Mouse (Mus musculus): ENCODE measurements at regions not wholly inside any gene's neighbourhood (a gene's known extent, or its start where the extent isn't known, plus 50 kb on each side); places are given as distances from the start of the nearest gene placed in this dataset.

DNA sequence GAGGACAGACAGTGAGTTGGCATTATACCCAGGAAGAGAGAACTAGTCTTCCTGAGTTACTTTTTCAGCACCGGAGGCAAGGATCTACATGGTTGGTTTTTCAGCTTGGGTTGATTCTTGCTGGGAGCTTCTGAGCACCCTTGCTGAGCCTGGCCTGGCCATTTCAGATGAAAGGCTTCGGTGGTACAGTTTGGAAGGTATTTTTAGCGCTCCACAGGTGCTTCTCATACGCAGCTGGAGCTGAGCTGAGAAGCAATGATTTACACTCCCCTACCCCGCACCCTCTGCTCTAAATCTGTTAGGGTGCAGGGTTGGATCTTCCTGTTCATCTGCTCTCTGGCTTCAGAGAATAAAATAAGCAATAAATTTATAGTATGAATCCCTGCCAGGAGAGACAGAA lies 87.3 kb downstream of the Gm10260 start:
- TF ChIP-seq MEF2A (IDR thresholded peaks at IDR 0.05; ENCODE audit: extremely low read depth, insufficient replicate concordance, low read depth, low read length, poor library complexity, severe bottlenecking) (no peak), CTCF (IDR thresholded peaks at IDR 0.05 in 2 of 3, conservative IDR thresholded peaks at IDR 0.05 in 1 of 3; ENCODE audit: control insufficient read depth in 1 of 3, insufficient read depth in 1 of 3, low read depth in 2 of 3, low read length in 3 of 3, poor library complexity in 1 of 3, severe bottlenecking in 1 of 3) (no peak), CHD2 (IDR thresholded peaks at IDR 0.05; ENCODE audit: low read length) (no peak), MAZ (IDR thresholded peaks at IDR 0.05; ENCODE audit: low read depth, low read length) (no peak), POLR2AphosphoS5 (IDR thresholded peaks at IDR 0.05; ENCODE audit: borderline replicate concordance, low read depth, low read length) (no peak), TAL1 (IDR thresholded peaks at IDR 0.05; ENCODE audit: low read length) (no peak), EP300 (IDR thresholded peaks at IDR 0.05; ENCODE audit: low read depth in 1 of 2, low read length in 2 of 2) (no peak), RCOR1 (IDR thresholded peaks at IDR 0.05; ENCODE audit: low read depth, low read length) (no peak), USF2 (IDR thresholded peaks at IDR 0.05; ENCODE audit: borderline replicate concordance in 1 of 2, insufficient read depth in 1 of 2, low read depth in 1 of 2, low read length in 2 of 2) (no peak), KAT2A (conservative IDR thresholded peaks at IDR 0.05; ENCODE audit: low read depth, low read length) (no peak), MYB (IDR thresholded peaks at IDR 0.05; ENCODE audit: low read depth, low read length) (no peak), GABPA (IDR thresholded peaks at IDR 0.05; ENCODE audit: low read depth, low read length) (no peak), ETS1 (IDR thresholded peaks at IDR 0.05; ENCODE audit: low read depth, low read length) (no peak), BHLHE40 (IDR thresholded peaks at IDR 0.05; ENCODE audit: borderline replicate concordance, low read depth, low read length) (no peak)
- no peak overlapping the region for H3K27ac ChIP-seq (ENCODE audit: control insufficient read depth, low read depth, low read length)
- no peaks in the 10 kb centered on the region for H3K4me1 ChIP-seq (ENCODE audit: control insufficient read depth in 1 of 2, insufficient read depth in 2 of 2, low read length in 2 of 2)
- no peaks in the 10 kb centered on the region for H3K27me3 ChIP-seq (ENCODE audit: control insufficient read depth in 1 of 2, insufficient read depth in 2 of 2, low read length in 2 of 2)
- DNase-seq (ENCODE audit: low read depth, low spot score): no peak
- H3K4me3 ChIP-seq (ENCODE audit: control insufficient read depth in 1 of 2, insufficient read depth in 1 of 2, low read depth in 2 of 2, low read length in 2 of 2): no peak overlapping the region
- H3K9ac ChIP-seq (ENCODE audit: control insufficient read depth, low read depth, low read length, poor library complexity, severe bottlenecking): no peak overlapping the region
- H3K36me3 ChIP-seq (ENCODE audit: control insufficient read depth in 1 of 2, insufficient read depth in 2 of 2, low read length in 2 of 2): no peaks in the 10 kb centered on the region
- H3K79me2 ChIP-seq (ENCODE audit: control insufficient read depth, insufficient read depth, low read length, poor library complexity): no peaks in the 10 kb centered on the region
- H3K9me3 ChIP-seq (replicated peaks; ENCODE audit: insufficient read depth, low read length): no peaks in the 10 kb centered on the region

DNA sequence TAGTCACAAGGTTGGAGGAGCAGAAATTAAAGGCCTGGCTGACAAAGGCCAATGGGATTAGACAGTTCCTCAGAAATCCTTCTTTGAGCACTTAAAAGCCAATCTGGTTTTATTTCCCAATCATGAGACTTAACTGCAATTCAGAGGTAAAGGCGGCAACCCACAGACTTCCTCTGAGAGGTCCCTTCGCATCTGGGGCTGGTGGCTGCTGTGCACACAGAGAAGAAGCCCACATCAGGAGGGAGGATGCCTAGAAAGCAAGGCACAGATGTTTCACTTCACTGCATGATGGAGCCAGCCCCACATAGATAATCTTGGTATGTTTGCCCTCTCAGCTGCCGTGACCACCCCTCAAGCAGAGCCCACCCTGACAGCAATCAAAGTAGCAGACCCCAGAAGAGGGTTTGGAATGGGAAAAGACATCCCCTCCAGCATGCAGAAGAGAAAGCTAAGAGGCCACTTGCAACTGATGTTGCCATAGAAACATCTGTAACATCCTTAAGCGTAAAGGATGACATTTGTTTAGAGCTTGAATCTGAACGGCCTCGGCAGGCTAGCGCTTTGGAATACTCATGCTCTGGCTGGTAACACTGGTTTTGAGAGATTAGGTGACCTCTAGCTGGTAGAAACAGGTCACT lies 88.3 kb downstream of the Gm10260 start:
- no peaks in the 10 kb centered on the region for H3K27me3 ChIP-seq (ENCODE audit: control insufficient read depth in 1 of 2, insufficient read depth in 2 of 2, low read length in 2 of 2)
- DNase-seq (ENCODE audit: low read depth, low spot score): no peak

More for the DNA sequence above, 88.3 kb downstream of the Gm10260 start:
- TF ChIP-seq POLR2AphosphoS5 (IDR thresholded peaks at IDR 0.05; ENCODE audit: borderline replicate concordance, low read depth, low read length) (no peak), HCFC1 (IDR thresholded peaks at IDR 0.05; ENCODE audit: low read depth, low read length) (no peak)
- H3K27ac ChIP-seq (ENCODE audit: control insufficient read depth, low read depth, low read length): no peak overlapping the region
- no peak overlapping the region for H3K9ac ChIP-seq (ENCODE audit: control insufficient read depth, low read depth, low read length, poor library complexity, severe bottlenecking)
- no peaks in the 10 kb centered on the region for H3K79me2 ChIP-seq (ENCODE audit: control insufficient read depth, insufficient read depth, low read length, poor library complexity)
- no peak overlapping the region for H3K4me3 ChIP-seq (ENCODE audit: control insufficient read depth in 1 of 2, insufficient read depth in 1 of 2, low read depth in 2 of 2, low read length in 2 of 2)
- H3K36me3 ChIP-seq (ENCODE audit: control insufficient read depth in 1 of 2, insufficient read depth in 2 of 2, low read length in 2 of 2): no peaks in the 10 kb centered on the region
- H3K4me1 ChIP-seq (ENCODE audit: control insufficient read depth in 1 of 2, insufficient read depth in 2 of 2, low read length in 2 of 2): no peaks in the 10 kb centered on the region
- H3K9me3 ChIP-seq (replicated peaks; ENCODE audit: insufficient read depth, low read length): no peaks in the 10 kb centered on the region

Measured in MEL (cell line).